Mouse (Mus musculus) hindlimb bud, embryonic 11.5 days (tissue): ENCODE data around the gene Olfr191.
"Not testable (repeated sequence)": the region's sequence is repeated elsewhere in the genome, so short reads cannot be mapped to it uniquely, and the experiment has no call there.

Source experiments
- DNase-seq: peaks from one replicate; pipeline ENCODE4 v3.0.0-alpha.2; 2012; ENCODE audit warnings: low read depth, low spot score; ENCODE audit errors: extremely low spot score

Olfr191 gene

GRCm38 (mm10) chr16:59089722-59090121, at the start of gene Olfr191:
Gene Olfr191 (minus strand): TSS chr16:59089822.
- DNase-seq, result not testable (repeated sequence)

GRCm38 (mm10) chr16:59130740-59131139, 41.1 kb upstream of the Olfr191 start:
- DNase-seq, result no peak

- no peak for DNase-seq
Measured at GRCm38 (mm10) chr16:59120969-59121368, 31.3 kb upstream of the Olfr191 start, which contains the start of gene Olfr194. Gene Olfr194 (minus strand): TSS chr16:59121069.

DNA sequence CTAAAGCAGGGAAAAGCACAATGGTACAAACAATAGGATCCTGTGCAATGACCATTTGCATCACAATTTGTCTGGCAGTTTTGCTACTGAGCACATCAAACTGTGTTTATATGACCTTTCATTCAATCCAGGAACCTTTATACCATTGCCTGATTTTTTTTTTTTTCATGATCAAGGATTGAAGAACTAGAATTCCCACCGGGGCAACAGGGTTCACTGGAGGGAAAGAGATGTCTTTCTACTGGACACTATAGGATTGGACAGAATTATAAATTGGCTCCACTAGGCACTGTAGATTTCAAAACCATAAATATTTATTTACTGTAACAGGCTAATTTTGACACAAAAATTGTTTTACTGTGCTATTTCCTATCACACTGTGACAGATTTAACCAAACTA, 22.2 kb upstream of the Olfr191 start, which contains the start of gene Olfr193:
Olfr193 (minus strand) TSS at position 101 of the 400 bp plus-strand sequence.
- DNase-seq, result no peak

- DNase-seq, result not testable (repeated sequence)
Measured at GRCm38 (mm10) chr16:59108522-59108921, 18.9 kb upstream of the Olfr191 start.

GRCm38 (mm10) chr16:59105312-59105711, 15.7 kb upstream of the Olfr191 start:
- no peak for DNase-seq

- not testable (repeated sequence) for DNase-seq
Measured at GRCm38 (mm10) chr16:59081113-59081512, 8.5 kb downstream of the Olfr191 start.

DNA sequence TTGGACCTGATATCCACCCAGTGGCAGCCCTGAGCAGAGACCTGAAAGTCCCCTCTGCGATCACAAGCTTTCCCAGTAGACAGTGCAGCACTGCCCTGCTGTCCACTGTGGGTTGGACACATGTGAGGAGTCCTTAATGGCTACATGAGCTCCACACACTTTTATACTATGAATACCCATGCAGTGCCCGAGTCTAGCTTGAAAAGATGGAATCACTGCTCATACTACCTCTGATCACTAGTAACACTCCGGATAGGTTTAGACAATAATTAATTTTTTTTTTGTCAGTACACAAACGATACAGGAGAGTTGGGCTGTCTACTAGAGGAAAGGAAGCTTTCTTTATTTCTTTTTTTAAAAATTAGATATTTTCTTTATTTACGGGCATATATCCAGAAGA, 11.7 kb downstream of the Olfr191 start, which contains the start of gene Olfr190:
Olfr190 (minus strand) TSS at position 101 of the 400 bp plus-strand sequence.
- DNase-seq, result no peak

DNA sequence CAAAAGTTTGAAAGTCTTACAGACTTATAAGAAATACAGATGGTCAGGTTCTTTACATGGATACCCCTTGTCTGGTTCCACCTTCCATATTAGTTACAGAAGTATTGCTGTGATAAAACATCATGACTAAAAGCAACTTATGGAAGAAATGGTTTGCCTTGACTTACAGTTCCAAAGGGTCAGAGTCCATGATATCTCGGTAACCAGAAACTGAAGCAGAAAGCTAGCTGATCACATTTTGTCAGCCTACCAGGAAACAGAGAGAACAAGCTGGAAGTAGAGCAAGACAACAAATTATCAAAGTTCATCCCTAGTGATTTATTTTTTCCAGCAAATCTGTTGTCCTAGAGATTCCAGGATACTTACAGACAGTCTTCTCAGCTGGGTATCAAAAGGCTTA, 16.1 kb downstream of the Olfr191 start:
- DNase-seq, result no peak

DNA sequence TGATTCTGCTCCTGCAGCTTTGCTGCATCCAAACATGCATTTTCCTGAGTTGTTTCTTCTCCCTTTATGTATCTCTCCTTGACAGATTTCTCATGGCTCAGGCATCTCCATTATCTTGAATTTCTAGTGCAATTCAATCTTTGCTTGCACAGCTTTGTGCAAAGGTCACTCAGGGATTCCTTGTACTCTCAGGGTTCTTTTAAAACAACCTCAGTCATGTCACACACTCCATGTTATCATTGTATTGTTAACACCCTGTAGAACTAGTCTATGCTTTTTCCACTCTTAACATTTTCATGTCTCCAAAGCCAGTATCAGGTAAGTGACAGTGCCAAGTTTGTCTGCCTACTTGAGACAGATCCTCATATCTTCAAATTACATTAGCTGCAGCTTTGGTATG, 17.9 kb downstream of the Olfr191 start:
- no peak for DNase-seq

DNA sequence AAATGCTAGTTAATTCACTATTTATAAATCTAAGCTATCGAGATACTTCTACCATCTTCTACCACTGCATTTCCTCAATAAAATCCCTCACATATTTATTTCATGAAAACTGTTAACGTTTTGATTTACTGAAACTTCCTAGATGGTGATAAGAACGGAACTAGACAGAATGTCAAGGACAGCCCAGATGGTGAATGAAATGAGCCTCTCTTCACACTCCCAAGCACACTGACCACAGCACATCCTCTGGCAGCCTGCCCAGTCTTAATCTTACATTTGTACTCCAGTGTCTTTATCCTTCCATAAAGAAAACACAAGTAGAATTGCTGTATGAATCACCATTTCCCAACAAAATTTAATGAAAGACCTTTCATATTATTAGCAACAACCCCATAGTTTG, 27.2 kb downstream of the Olfr191 start:
- not testable (repeated sequence) for DNase-seq

DNA sequence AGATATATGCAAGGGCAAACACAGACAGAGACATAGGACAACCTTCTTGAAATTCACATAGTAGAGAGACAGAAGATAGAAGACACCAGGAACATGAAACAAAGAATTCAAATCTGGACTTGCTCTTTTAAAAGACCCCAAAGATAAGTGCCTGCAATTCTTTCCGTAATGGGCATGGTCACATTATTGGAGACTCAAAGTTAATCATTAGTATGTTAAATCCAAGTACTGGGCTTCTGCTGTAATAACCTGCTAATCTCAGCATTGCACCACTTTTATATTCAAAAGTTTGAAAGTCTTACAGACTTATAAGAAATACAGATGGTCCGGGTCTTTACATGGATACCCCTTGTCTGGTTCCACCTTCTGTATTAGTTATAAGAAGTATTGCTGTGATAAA, 40.3 kb downstream of the Olfr191 start:
- DNase-seq, result not testable (repeated sequence)

- DNase-seq, result no peak
Measured at GRCm38 (mm10) chr16:59048860-59049259, 40.8 kb downstream of the Olfr191 start.

DNA sequence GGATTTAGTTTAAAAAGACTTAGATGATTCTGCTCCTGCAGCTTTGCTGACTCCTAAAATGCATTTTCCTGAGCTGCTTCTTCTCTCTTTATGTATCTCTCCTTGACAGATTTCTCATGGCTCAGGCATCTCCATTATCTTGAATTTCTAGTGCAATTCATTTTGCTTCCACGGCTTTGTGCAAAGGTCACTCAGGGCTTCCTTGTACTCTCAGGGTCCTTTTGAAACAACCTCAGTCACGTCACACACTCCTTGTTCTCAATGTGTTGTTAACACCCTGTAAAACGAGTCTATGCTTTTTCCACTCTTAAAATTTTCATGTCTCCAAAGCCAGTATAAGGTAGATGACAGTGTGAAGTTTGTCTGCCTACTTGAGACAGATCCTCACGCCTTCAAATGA, 42.0 kb downstream of the Olfr191 start:
- DNase-seq, result no peak

DNA sequence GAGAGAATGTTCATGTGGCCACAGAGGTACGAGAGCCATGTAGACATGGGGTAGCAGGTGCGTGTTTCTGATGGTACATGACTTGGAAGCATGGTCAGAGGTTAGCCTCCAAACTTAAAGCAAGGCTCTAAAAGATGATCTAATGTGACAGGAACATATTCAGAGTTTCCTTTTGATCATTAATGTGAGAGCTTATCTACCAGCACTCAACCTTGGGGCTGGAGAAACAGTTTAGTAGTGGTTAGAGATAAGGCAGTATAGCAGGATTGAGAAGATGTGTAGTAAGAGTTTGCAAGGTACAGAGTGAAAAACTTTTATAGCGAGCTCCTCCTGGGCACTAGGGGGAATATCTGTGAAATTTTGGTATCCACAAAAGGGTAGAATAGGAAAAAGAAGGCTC, 43.8 kb downstream of the Olfr191 start:
- no peak for DNase-seq

- DNase-seq, result no peak
Measured at GRCm38 (mm10) chr16:59039710-59040109, 49.9 kb downstream of the Olfr191 start, which contains the start of gene Olfr187. Gene Olfr187 (minus strand): TSS chr16:59039767.
